ENCODE assay signal across 28 mouse cellular contexts in the genomic region with DNA sequence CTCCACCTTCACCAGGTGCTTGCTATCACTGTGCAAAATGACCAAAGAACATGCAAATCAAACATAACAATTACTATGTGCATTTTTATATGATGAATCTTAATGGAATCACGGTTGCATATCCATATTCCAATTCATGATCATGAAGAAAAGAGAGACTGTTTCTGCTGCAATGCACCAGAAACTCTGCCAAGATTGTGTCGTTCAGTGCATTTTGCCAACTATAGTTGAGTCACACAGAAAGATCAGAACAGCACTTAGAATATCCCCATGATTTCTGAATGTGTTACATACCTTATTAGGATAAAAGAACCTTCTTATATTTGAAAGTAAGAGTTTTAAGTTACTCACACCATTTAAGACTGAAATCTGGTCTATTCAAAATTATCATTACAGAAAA.
DNase-seq lines count a peak whose midpoint lies in the region; TF ChIP-seq lines count a peak whose summit lies in the region.
"Had no signal": no experiment of that assay in that cellular context is flagged by ENCODE, and none has a peak within 500 bp of the region (broad histone marks: within the 10 kb centered on the region; RNA-seq: fewer than 3 reads in every experiment).

No protein-coding gene starts in this region.

- peak; percentile 23 to 40 for DNase-seq in frontal cortex, postnatal 36 days (ENCODE audit: low spot score in 2 of 2)
- DNase-seq in frontal cortex, postnatal 14 days (ENCODE audit: low spot score in 2 of 2), result no peak
- peak; percentile 18 to 55 for DNase-seq in left cerebral cortex, postnatal 25 days (ENCODE audit: low spot score in 2 of 2)
- no peak for DNase-seq in left cerebral cortex, adult 2 months (ENCODE audit: extremely low spot score in 1 of 2, low spot score in 2 of 2)
- peak; percentile 70 for DNase-seq in NIH3T3 (ENCODE audit: low read depth)
- DNase-seq in layer of hippocampus, adult 9-10 months (ENCODE audit: low spot score), result peak; percentile 39
- DNase-seq in adrenal gland, postnatal 14 days, result no peak
- no peak for DNase-seq in lung, postnatal 4 days
- DNase-seq: adrenal gland, adult 8-10 months; cerebellum, adult 11-12 months; cerebellum, adult 9-11 months; embryo, embryonic 11 days; gastrocnemius, adult 2 months; gastrocnemius, postnatal 36 days; heart, adult 18-20 months; heart, postnatal 36 days; kidney, postnatal 14 days; right cerebral cortex, postnatal 4 days; thymus, adult 18-20 months; thymus, postnatal 25 days had no signal

- H3K27ac ChIP-seq in left cerebral cortex, adult 2 months, result no peak overlapping the region
- H3K27ac ChIP-seq: embryonic facial prominence, embryonic 12.5 days; forebrain, embryonic 10.5 days; forebrain, embryonic 15.5 days; gastrocnemius, adult 2 months; hindbrain, embryonic 14.5 days; limb, embryonic 13.5 days; macrophage; midbrain, embryonic 13.5 days; stomach, postnatal 0 days had no signal

- no peak overlapping the region for H3K4me3 ChIP-seq in left cerebral cortex, adult 2 months
- H3K4me3 ChIP-seq: embryonic facial prominence, embryonic 12.5 days; forebrain, embryonic 10.5 days; forebrain, embryonic 15.5 days; gastrocnemius, adult 2 months; limb, embryonic 13.5 days; midbrain, embryonic 13.5 days had no signal

- no peak for TF ChIP-seq CTCF in left cerebral cortex, adult 2 months (IDR thresholded peaks at IDR 0.05)

- intact Hi-C loops in left cerebral cortex, postnatal 25 days (cut with DNase I), result no loop called here
- intact Hi-C loops in left cerebral cortex, adult 2 months (cut with DNase I), result no loop called here

Comparison
In these comparisons a context has a peak if more than half of its experiments do, and no peak if none do; other contexts are left out.
1. DNase-seq: peak in frontal cortex, postnatal 36 days (2 of 2), left cerebral cortex, postnatal 25 days (2 of 2), NIH3T3 (single experiment) and layer of hippocampus, adult 9-10 months (single experiment); none in frontal cortex, postnatal 14 days (0 of 2), left cerebral cortex, adult 2 months (0 of 2), adrenal gland, postnatal 14 days (single experiment) and lung, postnatal 4 days (0 of 2).